Mouse (Mus musculus): ENCODE results near the gene Akr7a5. TPM values are rescaled to one million over a fixed set of nuclear protein-coding genes. Genes with fewer than 3 reads are reported as not detected.

The Akr7a5 gene
- polyA plus RNA-seq (2012; ENCODE audit: low replicate concordance) = 31.7 and 49.7 TPM in 2 replicates

GRCm38 (mm10) chr4:139310171-139310898 is at the start of gene Akr7a5, which contains the start of gene Pqlc2:
TSS of gene Akr7a5 (plus strand) at chr4:139310744.
TSS of gene Pqlc2 (minus strand) at chr4:139310708.

GRCm38 (mm10) chr4:139351931-139352711 is 41.6 kb downstream of the Akr7a5 start, which contains the start of the genes Mrto4, Emc1 and Ubr4:
TSS of gene Mrto4 (minus strand) at chr4:139352576.
TSS of gene Emc1 (plus strand) at chr4:139352587.
TSS of gene Ubr4 (plus strand) at chr4:139352609.

Other genes with a start within 250 kb of the Akr7a5 start
- gene Htr6, start 235.2 kb upstream of the Akr7a5 start, polyA plus RNA-seq (2012; ENCODE audit: low replicate concordance) = not detected in 2 replicates
- 0.99 and 3.0 TPM in 2 replicates for gene Nbl1, start 217.8 kb upstream of the Akr7a5 start, polyA plus RNA-seq (2012; ENCODE audit: low replicate concordance)
- 8.0 and 24.3 TPM in 2 replicates for gene Minos1, start 179.6 kb upstream of the Akr7a5 start, polyA plus RNA-seq (2012; ENCODE audit: low replicate concordance)
- 47.0 and 50.3 TPM in 2 replicates for gene Capzb, start 117.8 kb upstream of the Akr7a5 start, polyA plus RNA-seq (2012; ENCODE audit: low replicate concordance)
- gene Pqlc2, start within 50 bp of the Akr7a5 start, polyA plus RNA-seq (2012; ENCODE audit: low replicate concordance) = 7.7 and 15.1 TPM in 2 replicates
- gene Mrto4, start 41.8 kb downstream of the Akr7a5 start, polyA plus RNA-seq (2012; ENCODE audit: low replicate concordance) = 65.6 and 121 TPM in 2 replicates
- gene Emc1, start 41.8 kb downstream of the Akr7a5 start, polyA plus RNA-seq (2012; ENCODE audit: low replicate concordance) = 3.2 and 10.6 TPM in 2 replicates
- gene Ubr4, start 41.9 kb downstream of the Akr7a5 start, polyA plus RNA-seq (2012; ENCODE audit: low replicate concordance) = 47.3 and 132 TPM in 2 replicates
- gene Iffo2, start 219.8 kb downstream of the Akr7a5 start, polyA plus RNA-seq (2012; ENCODE audit: low replicate concordance) = 1.1 and 1.4 TPM in 2 replicates

Measured in leukemia stem cell, adult 10-12 weeks (primary cell).